Mouse (Mus musculus) limb, embryonic 11.5 days (tissue): ENCODE data around the gene Kctd13. TPM values are rescaled to one million over a fixed set of nuclear protein-coding genes. Genes with fewer than 3 reads are reported as not detected.
A peak's percentile ranks its signal among the peaks of the same experiment; 100 is the strongest.

Source experiments
- ATAC-seq: fragments of 200-750 bp; cut with Nextera tagmentation; 2 replicates; pipeline ENCODE4 v1.8.0; 2017; ENCODE audit warnings: low read depth; ENCODE audit not compliant: insufficient number of reproducible peaks, low FRiP score, low TSS enrichment
- DNase-seq: peaks from one replicate; pipeline ENCODE4 v3.0.0-alpha.2; 2015; ENCODE audit warnings: low spot score
- H3K27ac ChIP-seq: fragments of 300-500 bp; sonication (generic); replicated peaks from 2 replicates; pipeline ENCODE4 v1.5.1; 2014; ENCODE audit warnings: low read depth, mild to moderate bottlenecking, low read length
- H3K27me3 ChIP-seq: fragments of 300-500 bp; sonication (generic); 2 replicates; pipeline ENCODE4 v1.6.1; 2014; ENCODE audit warnings: mild to moderate bottlenecking, low read length, mixed read lengths; ENCODE audit not compliant: control insufficient read depth, insufficient read depth
- H3K36me3 ChIP-seq: fragments of 300-500 bp; sonication (generic); 2 replicates; pipeline ENCODE4 v1.6.1; 2014; ENCODE audit warnings: mild to moderate bottlenecking, low read length, moderate library complexity, mixed read lengths; ENCODE audit not compliant: control insufficient read depth, insufficient read depth
- H3K4me1 ChIP-seq: fragments of 300-500 bp; sonication (generic); 2 replicates; pipeline ENCODE4 v1.6.1; 2014; ENCODE audit warnings: low read length, mixed read lengths; ENCODE audit not compliant: control insufficient read depth, insufficient read depth
- H3K4me2 ChIP-seq: fragments of 300-500 bp; sonication (generic); 2 replicates; pipeline ENCODE4 v1.6.1; 2014; ENCODE audit warnings: low read depth, mild to moderate bottlenecking, moderate library complexity; ENCODE audit not compliant: severe bottlenecking
- H3K4me3 ChIP-seq: fragments of 300-500 bp; sonication (generic); 2 replicates; pipeline ENCODE4 v1.5.1; 2014; ENCODE audit warnings: low read depth, low read length
- H3K9ac ChIP-seq: fragments of 300-500 bp; sonication (generic); 2 replicates; pipeline ENCODE4 v1.6.1; 2014; ENCODE audit warnings: mild to moderate bottlenecking, low read length
- H3K9me3 ChIP-seq: fragments of 300-500 bp; sonication (generic); 2 replicates; pipeline ENCODE4 v1.6.1; 2016; ENCODE audit warnings: low read length; ENCODE audit not compliant: control insufficient read depth
- WGBS: fragments of 180-500 bp; shearing (Covaris S2); extraction: QIAGEN DNeasy Blood & Tissue Kit; methylation state at CpG from one replicate; pipeline ENCODE4 v1.1.7; 2014; 5-methylcytosine and 5-hydroxymethylcytosine counted together
- polyA plus RNA-seq: library from polyadenylated mRNA; unstranded; fragments of >200 nt; fragmentation: Nextera tagmentation; extraction: Ambion mirVana; gene quantifications from 2 replicates; pipeline ENCODE4 v1.2.1, GENCODE M21; 2014

Kctd13 gene
- 16.7 and 17.5 TPM in 2 replicates for polyA plus RNA-seq

- no peaks in the 10 kb centered on the region for H3K9me3 ChIP-seq
- H3K4me2 ChIP-seq, result peak within 1 kb of the TSS; percentile 93
- ATAC-seq (peak; percentile 98), DNase-seq (peak; percentile 91)
- no peaks in the 10 kb centered on the region for H3K36me3 ChIP-seq
- peak within 1 kb of the TSS; percentile 84 for H3K9ac ChIP-seq
- H3K27me3 ChIP-seq, result no peaks in the 10 kb centered on the region
- WGBS, result 5% methylated on average over 54 of the region's 56 CpGs
- peaks cover 7% of the 10 kb centered on the region for H3K4me1 ChIP-seq
- peak within 1 kb of the TSS; percentile 82 for H3K4me3 ChIP-seq
- peak within 1 kb of the TSS; percentile 21; the same call in 1 of the 2 replicates for H3K27ac ChIP-seq
These were observed at the start of gene Kctd13 for GRCm38 (mm10) chr7:126928384-126929037. TSS of gene Kctd13 (plus strand) at chr7:126928879.

- H3K27me3 ChIP-seq, result no peaks in the 10 kb centered on the region
- peaks cover 16% of the 10 kb centered on the region; the same call in 1 of the 2 replicates for H3K36me3 ChIP-seq
- no peak overlapping the region for H3K27ac ChIP-seq
- DNase-seq (no peak), ATAC-seq (no peak)
- H3K4me2 ChIP-seq, result no peak overlapping the region
- WGBS, result 83% methylated on average over 6 of the region's 6 CpGs
- H3K4me3 ChIP-seq, result no peak overlapping the region
- no peak overlapping the region for H3K9ac ChIP-seq
- peaks cover 6% of the 10 kb centered on the region; the same call in 1 of the 2 replicates for H3K4me1 ChIP-seq
- H3K9me3 ChIP-seq, result no peaks in the 10 kb centered on the region
These were observed 47.6 kb upstream of the Kctd13 start for GRCm38 (mm10) chr7:126881040-126881439.

- Histone ChIP-seq H3K4me3 (peak overlapping the region; percentile 73), H3K9me3 (no peaks in the 10 kb centered on the region), H3K36me3 (peaks cover 9% of the 10 kb centered on the region; the same call in 1 of the 2 replicates), H3K4me1 (peaks cover 6% of the 10 kb centered on the region; the same call in 1 of the 2 replicates), H3K9ac (peak overlapping the region; percentile 70), H3K27me3 (no peaks in the 10 kb centered on the region), H3K4me2 (peak overlapping the region; percentile 82), H3K27ac (no peak overlapping the region)
- ATAC-seq (no peak), DNase-seq (peak; percentile 40)
- WGBS, result 1% methylated on average over 15 of the region's 15 CpGs
These were observed 44.9 kb upstream of the Kctd13 start for GRCm38 (mm10) chr7:126883731-126884181.

GRCm38 (mm10) chr7:126884286-126885164, 44.2 kb upstream of the Kctd13 start, which contains the start of gene Taok2:
TSS of gene Taok2 (minus strand) at chr7:126884703.
- H3K4me1 ChIP-seq, result peaks cover 6% of the 10 kb centered on the region; the same call in 1 of the 2 replicates

GRCm38 (mm10) chr7:126887281-126887680, 41.4 kb upstream of the Kctd13 start:
- no peaks in the 10 kb centered on the region for H3K9me3 ChIP-seq
- 87% methylated on average over 5 of the region's 5 CpGs for WGBS
- no peak overlapping the region for H3K4me3 ChIP-seq
- peaks cover 2% of the 10 kb centered on the region; the same call in 1 of the 2 replicates for H3K4me1 ChIP-seq
- H3K27me3 ChIP-seq, result no peaks in the 10 kb centered on the region
- ATAC-seq, result no peak
- no peak overlapping the region for H3K27ac ChIP-seq
- H3K9ac ChIP-seq, result no peak overlapping the region
- H3K4me2 ChIP-seq, result no peak overlapping the region
- no peak for DNase-seq
- no peaks in the 10 kb centered on the region for H3K36me3 ChIP-seq

More at GRCm38 (mm10) chr7:126884286-126885164, 44.2 kb upstream of the Kctd13 start, which contains the start of gene Taok2:
- no peaks in the 10 kb centered on the region for H3K27me3 ChIP-seq
- H3K36me3 ChIP-seq, result peaks cover 3% of the 10 kb centered on the region; the same call in 1 of the 2 replicates
- peak within 1 kb of the TSS; percentile 70 for H3K9ac ChIP-seq
- no peaks in the 10 kb centered on the region for H3K9me3 ChIP-seq
- H3K27ac ChIP-seq, result peak within 1 kb of the TSS; percentile 84
- DNase-seq (peak; percentile 99), ATAC-seq (peak; percentile 97)
- WGBS, result under 1% methylated on average over 51 of the region's 56 CpGs
- peak within 1 kb of the TSS; percentile 73 for H3K4me3 ChIP-seq
- H3K4me2 ChIP-seq, result peak within 1 kb of the TSS; percentile 82

- Histone ChIP-seq H3K4me2 (no peak overlapping the region), H3K36me3 (no peaks in the 10 kb centered on the region), H3K4me1 (no peaks in the 10 kb centered on the region), H3K27me3 (no peaks in the 10 kb centered on the region), H3K4me3 (no peak overlapping the region), H3K27ac (no peak overlapping the region), H3K9me3 (no peaks in the 10 kb centered on the region), H3K9ac (no peak overlapping the region)
- 51% methylated on average over 7 of the region's 7 CpGs for WGBS
- ATAC-seq (no peak), DNase-seq (no peak)
These were observed 39.8 kb upstream of the Kctd13 start for GRCm38 (mm10) chr7:126888852-126889251.

GRCm38 (mm10) chr7:126896912-126897311, 31.8 kb upstream of the Kctd13 start:
- Histone ChIP-seq H3K4me3 (no peak overlapping the region), H3K4me2 (no peak overlapping the region), H3K9me3 (no peaks in the 10 kb centered on the region), H3K27ac (no peak overlapping the region), H3K27me3 (no peaks in the 10 kb centered on the region), H3K36me3 (no peaks in the 10 kb centered on the region), H3K4me1 (no peaks in the 10 kb centered on the region; the same call in 1 of the 2 replicates), H3K9ac (no peak overlapping the region)
- DNase-seq (no peak), ATAC-seq (no peak)
- WGBS, result 77% methylated on average over 5 of the region's 5 CpGs
